Mouse (Mus musculus) testis, postnatal 10 days (tissue): ENCODE results near the gene March10.

ENCODE experiments used
- DNase-seq: peaks from one replicate; pipeline ENCODE4 v3.0.0; 2021; ENCODE audit warnings: low spot score

March10 gene

DNA sequence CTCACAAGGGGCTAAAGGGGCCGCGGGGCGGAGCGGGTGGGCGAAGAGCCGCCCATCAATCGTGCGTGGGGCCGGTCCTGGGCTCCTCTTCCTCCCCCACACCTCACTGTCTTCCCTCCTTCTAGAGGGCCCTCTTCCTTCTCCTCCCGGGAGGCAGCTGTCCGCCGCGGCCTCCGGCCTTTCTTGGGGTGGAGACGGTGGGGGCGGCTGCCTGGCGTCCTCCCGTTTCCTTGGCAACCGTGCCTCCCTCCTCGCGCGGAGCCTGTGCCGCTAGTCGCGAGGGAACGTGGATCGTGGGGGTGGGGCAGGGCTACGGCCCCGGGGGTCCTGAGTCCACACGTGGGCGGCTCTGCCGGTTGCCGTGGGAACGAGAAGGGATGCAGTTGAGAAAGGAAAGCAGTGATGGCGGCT lies at the start of gene March10:
March10 (minus strand) TSS at position 239 of the 411 bp plus-strand sequence.
- DNase-seq, result peak; percentile 75

DNA sequence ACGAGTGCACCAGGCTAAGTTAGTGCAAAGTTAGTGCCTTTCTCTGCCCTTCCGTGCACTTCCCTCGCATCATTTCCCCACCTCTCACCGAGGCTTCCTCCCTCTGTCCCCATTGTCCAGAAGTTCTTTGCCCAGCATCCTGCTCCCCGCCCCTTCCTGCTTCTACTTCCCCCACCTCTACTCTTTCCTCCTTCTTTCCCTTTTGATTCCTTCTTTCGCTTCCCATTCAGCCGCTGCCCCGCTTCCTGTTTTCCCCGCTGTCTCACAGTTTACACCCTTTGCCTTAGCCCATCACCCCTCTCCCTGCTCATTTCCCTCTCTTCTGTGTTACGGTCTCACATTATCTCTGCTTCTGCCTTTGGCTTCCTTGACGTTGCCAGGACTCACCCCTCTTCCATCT lies 49.8 kb upstream of the March10 start:
- DNase-seq, result no peak

DNA sequence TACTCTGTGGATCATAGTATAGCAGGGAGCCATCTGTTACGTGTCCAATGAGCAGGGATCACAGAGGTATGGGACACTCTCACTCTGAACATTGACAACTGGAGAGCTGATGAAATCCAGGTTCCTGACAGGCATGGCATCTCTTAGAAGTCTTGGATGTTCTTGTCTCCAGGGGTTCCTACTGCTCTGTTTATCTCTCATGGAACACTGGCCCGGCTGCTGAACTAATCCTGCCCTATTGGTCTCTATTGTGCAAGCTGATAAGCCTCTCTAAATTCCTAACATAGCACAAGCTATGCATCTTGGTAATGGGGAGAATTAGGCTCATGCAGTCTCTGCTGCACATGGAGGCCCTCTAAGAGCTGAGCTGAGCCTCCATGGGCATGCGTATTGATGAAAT lies 48.5 kb upstream of the March10 start:
- no peak for DNase-seq

DNA sequence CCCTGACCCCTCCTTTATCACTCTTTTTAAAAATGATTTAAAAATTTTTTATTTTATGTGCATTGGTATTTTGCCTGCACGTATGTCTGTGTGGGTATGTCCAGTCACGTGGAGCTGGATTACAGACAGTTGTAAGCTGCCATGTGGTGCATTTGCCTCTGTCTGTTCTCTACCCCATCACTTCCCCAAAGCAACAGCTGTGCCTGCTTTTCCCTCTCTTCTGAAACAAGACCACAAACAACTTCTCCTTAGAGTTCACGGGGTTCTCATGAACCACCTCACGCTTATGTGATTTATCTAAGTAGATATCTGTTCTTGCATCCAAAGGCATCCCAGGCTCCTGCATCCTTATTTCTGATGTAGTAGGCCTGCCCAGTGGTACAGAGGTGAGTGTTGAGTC lies 45.8 kb upstream of the March10 start:
- no peak for DNase-seq

DNA sequence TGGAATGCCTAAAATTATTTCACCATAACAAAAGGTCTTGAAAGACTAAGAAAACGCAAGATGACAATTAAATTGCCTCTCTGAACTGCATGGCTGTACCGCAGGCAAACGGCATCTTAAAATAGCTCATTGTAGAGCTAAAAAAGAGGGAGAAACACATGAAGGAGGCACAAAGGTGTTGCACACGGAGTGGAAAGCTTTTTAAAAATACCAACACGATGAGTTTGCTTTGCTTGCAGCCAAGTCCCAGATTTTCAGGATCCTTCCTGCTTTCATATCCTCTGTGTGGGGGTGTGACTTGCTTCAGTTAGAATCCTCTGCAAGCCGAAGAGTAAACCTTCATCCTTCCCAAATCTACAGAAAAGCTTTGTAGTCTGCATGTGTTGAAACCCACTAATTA lies 41.0 kb upstream of the March10 start:
- no peak for DNase-seq

DNA sequence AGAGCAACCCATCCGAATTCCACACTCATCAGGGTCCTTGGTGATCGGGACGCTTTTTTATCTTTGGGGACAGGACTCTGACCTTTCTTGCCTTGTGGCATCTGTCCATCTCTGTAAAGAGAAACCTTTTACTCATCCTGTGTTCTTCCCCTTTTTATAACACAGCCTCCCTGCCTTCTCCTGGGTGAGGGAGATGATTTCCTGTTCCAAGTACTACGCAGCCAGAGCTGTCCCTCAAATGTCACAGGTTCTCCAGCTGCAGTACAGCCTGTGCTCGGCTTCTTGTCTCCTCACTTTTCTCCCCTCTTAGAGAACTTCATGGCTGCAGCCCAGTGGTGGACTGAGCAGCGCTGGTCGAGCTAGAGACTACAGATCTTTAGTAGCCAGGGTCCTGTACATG lies 40.1 kb upstream of the March10 start:
- DNase-seq, result no peak

DNA sequence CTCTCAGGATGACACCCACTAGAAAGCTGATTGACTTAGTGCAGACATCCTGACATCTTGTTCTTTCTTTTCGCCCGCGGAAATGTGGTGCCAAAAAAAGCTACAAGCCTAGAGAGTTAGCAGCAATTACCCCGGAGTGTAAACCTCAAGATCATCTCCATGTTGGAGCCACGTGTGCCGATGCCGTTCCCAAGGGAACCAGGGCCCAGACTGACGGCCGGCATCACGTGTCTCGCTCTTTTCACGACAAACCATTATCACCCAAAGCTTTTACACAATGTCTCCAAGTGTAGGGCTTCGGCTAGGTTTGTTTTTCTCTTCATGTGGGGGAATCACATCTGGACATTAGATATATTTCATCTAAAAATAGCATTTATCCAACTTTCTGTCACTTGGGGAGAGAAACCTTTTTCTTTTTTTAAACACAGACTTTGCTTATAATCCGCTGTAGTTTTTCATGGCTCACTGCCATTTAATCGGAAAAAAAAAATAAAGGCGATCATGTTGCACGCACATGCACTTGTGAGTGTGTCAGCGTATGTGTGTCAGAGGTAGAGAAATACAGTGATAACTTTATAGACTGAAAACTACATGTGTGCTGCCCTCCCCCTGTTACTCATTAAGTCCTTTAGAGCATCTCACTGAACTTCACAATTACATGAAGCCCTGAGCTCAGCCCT lies 39.2 kb upstream of the March10 start:
- no peak for DNase-seq

DNA sequence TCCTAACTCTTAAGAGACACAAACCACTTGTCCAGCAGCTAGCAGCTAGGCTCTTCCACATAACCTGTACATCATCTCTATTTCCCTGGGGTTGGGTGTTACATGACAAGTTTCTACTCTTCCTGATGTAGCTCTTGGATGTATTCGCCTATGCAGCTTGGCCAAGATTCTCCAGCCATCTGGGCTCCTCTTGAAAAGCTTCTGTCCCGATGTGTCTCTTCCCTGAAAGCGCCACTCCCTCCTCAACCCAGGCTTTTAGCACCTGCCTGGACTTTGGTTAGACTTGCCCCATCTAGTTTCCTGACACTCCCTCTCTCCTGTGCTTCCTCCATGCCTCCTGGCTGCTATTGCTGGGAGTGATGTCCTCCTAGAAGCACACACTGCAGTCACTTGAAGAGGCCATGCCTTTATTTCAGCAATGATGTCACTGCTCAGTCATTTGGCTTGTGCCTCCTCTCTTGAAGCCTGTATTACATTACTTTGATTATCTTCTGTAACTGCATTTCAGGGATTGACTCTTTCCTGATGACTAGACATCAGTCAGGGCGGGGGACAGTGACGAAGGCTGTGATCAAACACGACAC lies 38.3 kb upstream of the March10 start:
- no peak for DNase-seq

DNA sequence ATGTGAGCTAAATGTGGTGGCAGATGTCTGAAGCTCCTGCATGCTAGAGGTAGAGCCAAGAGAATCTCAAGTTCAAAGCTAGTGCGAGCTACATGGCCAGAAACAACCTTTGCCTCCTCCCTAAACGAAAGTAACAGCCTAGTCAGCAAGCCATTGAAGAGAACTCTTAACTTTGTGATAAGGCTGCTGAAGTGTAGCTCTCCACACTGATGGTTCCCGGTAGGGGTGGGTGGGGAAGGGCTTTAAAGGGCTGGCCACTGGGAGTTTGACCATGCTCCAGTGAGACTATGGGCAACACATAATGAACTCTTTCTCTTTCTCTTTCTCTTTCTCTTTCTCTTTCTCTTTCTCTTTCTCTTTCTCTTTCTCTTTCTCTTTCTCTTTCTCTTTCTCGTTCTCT lies 35.9 kb upstream of the March10 start:
- no peak for DNase-seq

DNA sequence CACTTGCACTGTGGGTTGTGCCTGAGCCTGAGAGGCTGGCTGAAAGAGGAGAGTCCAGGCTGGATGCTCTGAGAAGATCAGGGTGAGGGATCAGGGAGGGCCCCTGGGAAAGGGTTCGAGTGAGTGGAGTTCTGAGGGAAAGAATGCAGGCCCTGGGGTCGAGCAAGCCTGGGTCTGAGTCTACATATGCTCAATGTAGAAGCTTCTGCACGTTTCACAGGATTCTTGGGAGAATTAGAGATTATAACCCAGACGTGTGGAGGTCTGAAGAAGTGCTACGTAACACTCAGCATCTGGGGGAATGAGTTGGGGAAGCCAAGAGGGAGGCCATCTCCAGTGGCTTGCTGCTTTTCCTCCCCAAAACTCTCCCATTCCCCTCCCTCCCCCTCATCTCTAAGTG lies 34.4 kb upstream of the March10 start:
- no peak for DNase-seq

DNA sequence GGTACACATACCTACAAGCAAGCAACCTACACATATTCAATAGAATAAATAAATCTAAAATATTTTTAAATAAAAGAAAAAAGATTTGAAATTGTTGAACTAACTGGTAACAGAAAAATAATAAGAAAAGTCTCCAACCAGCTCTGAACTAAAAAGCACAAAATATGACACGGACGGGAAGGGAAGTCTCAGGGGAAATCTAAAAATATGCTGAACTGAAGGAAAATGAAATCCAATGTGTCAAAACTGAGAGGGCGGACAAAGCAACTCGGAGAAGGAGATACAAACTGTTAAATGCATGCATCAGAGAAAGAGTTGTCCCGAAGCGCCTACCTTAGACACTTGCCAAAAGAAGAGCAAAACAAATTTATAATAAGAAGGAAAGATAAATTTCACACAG lies 28.9 kb upstream of the March10 start:
- no peak for DNase-seq

DNA sequence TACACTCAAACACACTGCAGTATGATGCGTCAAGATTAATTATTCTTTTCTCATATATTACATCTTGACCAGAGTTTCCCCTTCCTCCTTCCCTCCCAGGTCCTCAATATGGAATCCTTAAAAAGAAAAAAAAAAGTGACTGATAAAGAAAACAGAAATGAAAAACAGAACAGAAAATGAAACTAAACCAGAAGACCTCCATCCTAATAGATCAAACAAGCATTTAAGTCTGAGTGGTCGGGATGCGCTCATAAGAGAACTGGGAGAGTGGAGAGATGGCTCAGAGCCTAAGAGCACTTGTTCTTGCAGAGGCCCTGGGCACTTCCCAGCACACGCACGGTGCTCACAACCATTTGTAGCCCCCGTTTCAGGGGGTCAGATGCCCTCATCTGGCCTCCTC lies 28.5 kb upstream of the March10 start:
- no peak for DNase-seq

DNA sequence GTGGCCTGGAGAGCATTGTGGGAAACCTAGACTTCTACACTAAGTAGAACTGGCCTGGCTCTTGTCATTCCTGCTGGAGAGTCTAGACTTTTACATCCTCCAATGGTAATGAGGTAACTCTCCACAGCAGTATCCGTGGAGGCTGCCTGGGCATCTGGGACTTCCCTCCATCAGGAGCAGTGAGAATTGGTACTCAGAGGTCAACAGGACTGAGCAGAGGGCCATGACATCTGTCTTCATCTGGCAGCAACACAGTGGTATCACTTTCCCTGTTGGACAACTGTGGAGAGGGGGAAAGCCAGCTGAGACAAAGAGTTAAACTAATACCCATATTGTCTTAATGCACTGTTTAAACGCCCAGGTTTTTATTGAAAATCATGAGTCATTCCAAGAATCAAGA lies 26.2 kb upstream of the March10 start:
- DNase-seq, result no peak

DNA sequence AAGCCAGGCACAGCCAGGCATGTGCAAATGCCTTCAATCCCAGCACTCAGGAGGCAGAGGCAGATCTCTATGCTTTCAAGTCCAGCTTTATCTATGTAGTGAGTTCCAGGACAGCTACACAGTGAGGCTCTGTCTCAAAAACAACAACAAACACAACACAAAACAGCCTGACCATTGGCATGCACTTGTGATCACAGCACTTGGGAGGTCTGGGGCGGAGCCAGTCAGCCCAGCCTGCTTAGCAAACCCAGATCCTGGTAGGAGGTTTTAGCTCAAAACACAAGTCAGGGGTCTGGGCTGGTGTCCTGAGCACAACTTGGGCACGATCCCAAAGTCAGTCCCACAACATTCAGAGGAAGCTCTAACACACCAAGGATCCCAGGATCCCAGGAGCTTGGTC lies 18.2 kb upstream of the March10 start:
- no peak for DNase-seq

DNA sequence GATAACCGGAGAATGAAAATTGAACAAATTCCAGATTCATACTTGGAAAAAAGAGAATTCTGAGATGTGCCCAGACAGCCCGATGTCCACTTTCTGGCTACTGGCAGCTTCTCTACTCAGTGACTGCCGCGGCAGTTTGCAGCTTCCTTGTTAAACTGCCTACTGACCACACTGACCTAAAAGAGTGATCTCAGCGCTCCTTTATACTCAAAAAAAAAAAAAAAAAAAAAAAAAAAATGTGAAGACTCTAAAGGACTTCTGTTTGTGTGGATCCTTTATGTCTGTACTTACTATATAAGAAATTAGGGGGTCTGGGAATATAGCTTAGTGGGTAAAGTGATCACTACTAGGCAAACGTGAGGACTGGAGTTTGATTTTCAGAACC lies 17.8 kb upstream of the March10 start:
- no peak for DNase-seq

DNA sequence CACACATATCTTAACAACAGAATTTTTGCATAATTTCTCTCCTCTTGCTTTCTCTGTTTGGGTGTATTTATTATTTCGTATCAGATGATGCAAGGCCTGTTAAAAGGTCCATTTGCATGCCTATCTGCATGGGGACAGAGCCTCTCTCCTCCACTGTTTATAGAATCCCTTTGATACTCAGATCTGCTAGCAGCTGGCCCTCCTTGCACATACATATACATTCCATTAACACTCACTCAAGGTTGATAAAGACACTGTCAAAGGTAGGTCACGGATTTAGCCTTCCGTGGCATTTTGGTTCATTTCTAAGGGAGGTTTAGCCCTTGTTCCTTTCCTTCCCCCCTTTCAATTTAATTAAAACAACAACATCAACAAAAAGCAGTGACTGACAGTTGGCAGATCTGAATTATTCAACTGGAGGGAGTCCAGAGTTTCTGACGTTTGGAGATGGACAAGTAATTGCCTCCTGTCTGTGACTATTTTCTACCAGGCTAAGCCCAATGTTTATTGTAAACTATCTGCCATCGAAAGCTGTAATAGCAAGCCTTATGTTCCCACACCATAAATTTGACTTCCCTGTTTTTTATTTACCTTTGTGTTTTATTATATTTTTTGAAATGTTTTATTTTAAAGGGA lies 17.3 kb upstream of the March10 start:
- no peak for DNase-seq

DNA sequence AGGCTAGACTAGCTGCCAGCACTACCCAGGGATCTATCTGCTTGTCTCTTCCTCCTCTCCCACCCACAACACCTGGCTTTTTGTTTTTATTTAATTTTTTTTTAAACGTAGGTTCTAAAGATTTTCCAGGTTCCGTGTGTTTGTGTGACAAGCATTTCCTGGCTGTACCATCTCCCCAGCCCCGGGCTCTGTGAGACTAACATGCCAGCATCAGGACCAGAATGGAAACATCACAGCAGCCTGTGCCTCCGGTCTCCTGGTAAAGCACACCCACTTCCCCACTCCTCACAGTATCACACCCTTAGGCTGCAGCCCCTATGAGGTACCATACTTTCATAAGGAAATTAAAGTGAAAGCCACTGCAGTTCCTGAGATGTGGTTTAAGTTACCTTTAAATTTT lies 16.1 kb upstream of the March10 start:
- DNase-seq, result no peak

DNA sequence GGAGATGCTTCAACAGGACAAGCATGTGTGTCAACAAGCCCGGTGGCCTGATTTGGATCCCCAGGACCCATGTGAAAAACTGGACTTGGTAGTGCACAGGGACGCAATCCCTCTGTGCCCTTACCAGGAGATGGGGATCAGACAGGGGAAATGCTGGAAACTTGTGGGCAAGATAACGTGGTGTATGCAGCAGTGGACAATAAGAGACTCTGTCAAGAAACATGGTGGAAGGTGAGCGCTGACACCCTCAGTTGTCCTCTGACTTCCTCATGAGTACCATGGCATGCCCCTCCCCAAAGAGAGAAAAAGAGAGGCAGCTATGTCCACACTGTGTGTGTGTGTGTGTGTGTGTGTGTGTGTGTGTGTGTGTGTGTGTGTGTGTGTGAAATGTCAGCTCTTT lies 14.4 kb upstream of the March10 start:
- DNase-seq, result no peak

DNA sequence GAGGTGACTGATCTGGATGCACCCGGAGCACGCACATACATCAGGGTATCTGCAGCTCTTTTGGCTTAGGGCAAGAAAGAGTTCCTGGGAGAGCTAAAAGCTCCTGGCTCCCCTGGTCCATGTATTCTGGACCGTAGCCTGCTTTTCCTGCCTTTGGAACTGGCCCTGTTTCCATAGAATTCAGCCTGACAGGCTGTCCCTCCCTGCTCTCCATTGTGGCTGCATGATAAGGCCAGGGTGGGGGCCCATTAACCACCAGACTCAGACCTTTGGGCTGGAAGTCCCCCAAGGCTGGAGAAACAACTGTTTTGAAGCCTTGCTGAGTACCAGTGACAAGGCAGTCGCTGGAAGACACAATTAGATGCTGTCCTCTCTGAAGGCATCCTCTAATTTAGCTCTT lies 13.0 kb upstream of the March10 start:
- no peak for DNase-seq

DNA sequence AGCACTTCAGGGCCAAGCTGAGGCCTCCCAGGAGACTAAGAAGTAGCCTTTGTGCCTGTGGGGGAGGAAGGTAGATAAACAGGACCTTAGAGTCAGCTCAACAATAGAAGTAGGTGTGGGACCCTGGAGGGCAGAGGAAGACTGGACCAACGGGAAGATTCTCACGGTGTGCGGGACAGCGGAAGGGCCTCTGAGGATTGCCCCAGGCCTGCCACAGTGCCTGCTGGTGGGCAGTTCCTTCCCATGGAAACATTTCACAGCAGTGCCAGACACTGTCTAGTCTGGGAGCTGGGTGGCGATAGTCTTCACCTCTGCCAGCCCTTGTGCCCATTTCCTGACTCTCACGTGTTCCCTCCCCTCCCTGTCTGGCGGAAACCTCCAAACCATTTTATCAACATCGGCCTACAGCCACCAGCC lies 12.6 kb upstream of the March10 start:
- no peak for DNase-seq

DNA sequence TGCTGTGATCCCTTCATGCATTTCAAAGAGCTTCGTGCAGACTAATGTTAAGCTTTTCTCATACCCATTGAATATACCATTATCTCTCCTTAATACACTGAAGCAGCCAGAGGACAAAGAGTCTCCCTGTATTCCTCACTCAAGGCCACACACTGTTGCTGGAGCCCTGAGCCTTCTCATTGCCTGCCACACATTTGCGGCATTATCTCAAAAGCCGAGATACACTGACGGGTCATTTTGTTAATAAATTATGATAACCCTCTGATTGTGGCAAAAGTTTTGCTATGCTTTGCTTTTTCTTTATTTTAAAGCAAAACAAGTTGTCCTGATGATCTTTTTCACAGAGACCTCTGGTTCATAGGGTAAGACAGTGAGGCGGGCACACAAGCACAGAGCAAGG lies 11.9 kb upstream of the March10 start:
- DNase-seq, result no peak

DNA sequence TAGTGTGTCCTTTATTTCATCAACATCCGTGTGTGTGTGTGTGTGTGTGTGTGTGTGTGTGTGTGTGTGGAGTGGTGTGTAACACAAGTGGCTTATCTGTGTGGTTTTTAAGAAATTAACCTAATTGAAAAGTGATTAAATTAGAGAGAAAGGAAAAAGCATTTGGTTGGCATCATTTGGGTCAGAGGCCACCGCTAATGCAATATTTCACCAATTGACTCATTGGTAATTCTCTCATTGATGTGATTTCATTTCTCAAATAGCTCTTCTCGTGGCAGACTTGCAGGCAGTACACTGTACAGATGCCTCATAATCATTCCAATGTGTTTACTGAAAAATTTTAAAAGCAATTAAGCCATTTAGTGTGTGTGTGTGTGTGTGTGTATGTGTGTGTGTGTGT lies 11.3 kb upstream of the March10 start:
- no peak for DNase-seq

DNA sequence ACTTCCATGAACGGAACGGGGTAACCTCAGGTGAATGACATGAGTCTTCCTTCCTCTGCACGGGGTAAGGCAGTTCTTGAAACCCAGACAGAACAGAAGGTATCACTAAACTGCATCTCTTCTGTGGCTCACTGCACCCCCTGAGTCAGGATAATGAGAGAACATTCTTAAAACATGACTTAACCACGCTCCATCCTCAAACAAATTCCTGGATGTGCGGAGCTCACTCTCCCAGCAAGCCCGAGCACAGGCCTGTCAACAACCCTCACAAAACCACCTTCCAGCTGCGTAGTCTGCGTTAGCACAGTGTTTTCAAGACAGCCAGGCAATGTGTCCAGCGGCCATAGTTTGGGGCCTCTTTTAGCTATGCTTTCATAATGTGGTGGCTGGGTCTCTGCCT lies 10.7 kb upstream of the March10 start:
- no peak for DNase-seq

DNA sequence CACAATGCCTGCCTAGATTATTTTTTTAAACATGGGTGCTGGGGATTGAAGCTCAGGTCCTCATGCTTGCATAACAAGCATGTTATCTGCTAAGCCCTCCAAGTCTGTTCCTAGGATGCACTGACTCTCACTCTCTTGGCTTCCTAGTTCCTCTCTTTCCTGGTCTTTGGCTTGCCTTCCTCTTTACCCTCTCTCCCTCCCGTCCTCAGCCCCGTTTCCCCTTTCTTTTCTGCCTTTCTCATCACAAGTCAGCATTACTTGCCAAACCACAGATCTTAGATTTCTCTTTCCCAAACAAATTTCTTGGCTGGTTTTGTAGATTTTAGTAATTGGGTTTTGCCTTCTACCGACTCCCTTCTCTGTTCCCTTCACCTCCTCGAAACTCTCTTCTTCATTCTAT lies 10.2 kb upstream of the March10 start:
- DNase-seq, result no peak
